ENCODE assay signal across 8 mouse cellular contexts in genomic region chr11:63132151-63132500, GRCm38 (mm10). TPM values are rescaled to one million over a fixed set of nuclear protein-coding genes. Genes with fewer than 3 reads are reported as not detected.
A peak's percentile ranks its signal among the peaks of the same experiment; 100 is the strongest.
DNase-seq lines count a peak whose midpoint lies in the region; ATAC-seq and TF ChIP-seq lines count a peak whose summit lies in the region.

No protein-coding gene starts in this region.

- ATAC-seq in embryonic facial prominence, embryonic 13.5 days (ENCODE audit: insufficient number of reproducible peaks, insufficient read depth, low FRiP score, low TSS enrichment, low read depth) = no peak
- ATAC-seq in intestine, postnatal 0 days = no peak
- ATAC-seq in neural tube, embryonic 15.5 days (ENCODE audit: low FRiP score) = peak; percentile 42

- H3K27ac ChIP-seq in embryonic facial prominence, embryonic 13.5 days = peak overlapping the region; percentile 98
- peak overlapping the region; percentile 71 for H3K27ac ChIP-seq in intestine, postnatal 0 days (ENCODE audit: low read depth, low read length)
- H3K27ac ChIP-seq in neural tube, embryonic 15.5 days (replicated peaks) = peak overlapping the region; percentile 81

- peaks cover 18% of the 10 kb centered on the region for H3K36me3 ChIP-seq in embryonic facial prominence, embryonic 13.5 days
- 0 out of 2 replicates have a peak, but pooled peaks cover 3% of the 10 kb centered on the region for H3K36me3 ChIP-seq in intestine, postnatal 0 days (ENCODE audit: control insufficient read depth, insufficient read depth)
- H3K36me3 ChIP-seq in neural tube, embryonic 15.5 days = no peaks in the 10 kb centered on the region

- H3K4me3 ChIP-seq in lung, adult 2 months (replicated peaks; ENCODE audit: extremely low read depth, low read depth, low read length) = peak overlapping the region; percentile 94
- H3K4me3 ChIP-seq in embryonic facial prominence, embryonic 13.5 days = peak overlapping the region; percentile 63
- peak overlapping the region; percentile 52 for H3K4me3 ChIP-seq in intestine, postnatal 0 days (ENCODE audit: low read depth, low read length)
- peak overlapping the region; percentile 60 for H3K4me3 ChIP-seq in neural tube, embryonic 15.5 days (replicated peaks)

- H3K9me3 ChIP-seq in embryonic facial prominence, embryonic 13.5 days = no peaks in the 10 kb centered on the region
- no peaks in the 10 kb centered on the region for H3K9me3 ChIP-seq in intestine, postnatal 0 days (ENCODE audit: control insufficient read depth)
- no peaks in the 10 kb centered on the region for H3K9me3 ChIP-seq in neural tube, embryonic 15.5 days (replicated peaks)

- TF ChIP-seq CTCF in lung, adult 2 months (IDR thresholded peaks at IDR 0.05; ENCODE audit: insufficient read depth, low read length) = no peak
- no peak for TF ChIP-seq CTCF in intestine, postnatal 0 days (IDR thresholded peaks at IDR 0.05; ENCODE audit: low read depth)

- H3K4me2 ChIP-seq in embryonic facial prominence, embryonic 13.5 days = peak overlapping the region; percentile 78
- H3K4me2 ChIP-seq in intestine, postnatal 0 days (replicated peaks; ENCODE audit: low read depth) = peak overlapping the region; percentile 75
- H3K4me2 ChIP-seq in neural tube, embryonic 15.5 days = peak overlapping the region; percentile 99

- WGBS in lung, adult 2 months = 2% methylated on average over 11 of the region's 11 CpGs
- 1% methylated on average over 11 of the region's 11 CpGs for WGBS in embryonic facial prominence, embryonic 13.5 days
- 2% methylated on average over 11 of the region's 11 CpGs for WGBS in intestine, postnatal 0 days
- 2% methylated on average over 11 of the region's 11 CpGs for WGBS in neural tube, embryonic 15.5 days

- no peak; the same call in 1 of the 2 replicates for TF ChIP-seq POLR2A in lung, adult 2 months (IDR thresholded peaks at IDR 0.05; ENCODE audit: borderline replicate concordance, extremely low read depth, low read depth, low read length)

- H3K4me1 ChIP-seq in lung, adult 2 months (ENCODE audit: control insufficient read depth, insufficient read depth, low read length) = peaks cover 19% of the 10 kb centered on the region
- peaks cover 65% of the 10 kb centered on the region for H3K4me1 ChIP-seq in embryonic facial prominence, embryonic 13.5 days
- peaks cover 11% of the 10 kb centered on the region; the same call in 1 of the 2 replicates for H3K4me1 ChIP-seq in intestine, postnatal 0 days (replicated peaks; ENCODE audit: control insufficient read depth, insufficient read depth, low read length)
- peaks cover 59% of the 10 kb centered on the region for H3K4me1 ChIP-seq in neural tube, embryonic 15.5 days

- peaks cover 58% of the 10 kb centered on the region for H3K27me3 ChIP-seq in embryonic facial prominence, embryonic 13.5 days
- peaks cover 45% of the 10 kb centered on the region for H3K27me3 ChIP-seq in intestine, postnatal 0 days (replicated peaks; ENCODE audit: control insufficient read depth, insufficient read depth, low read length)
- peaks cover 62% of the 10 kb centered on the region for H3K27me3 ChIP-seq in neural tube, embryonic 15.5 days (replicated peaks)

- no peak for DNase-seq in lung, adult 2 months
- DNase-seq in lung, postnatal 4 days = no peak
- DNase-seq in urinary bladder, postnatal 14 days (ENCODE audit: low spot score) = no peak
- no peak for DNase-seq in left cerebral cortex, adult 11 months (ENCODE audit: low spot score)
- DNase-seq in spleen, adult 18-20 months = no peak

- H3K9ac ChIP-seq in embryonic facial prominence, embryonic 13.5 days = peak overlapping the region; percentile 89
- H3K9ac ChIP-seq in intestine, postnatal 0 days (ENCODE audit: low read depth, low read length) = peak overlapping the region; percentile 54; the same call in 1 of the 2 replicates
- H3K9ac ChIP-seq in neural tube, embryonic 15.5 days (replicated peaks) = peak overlapping the region; percentile 61

RNA-seq across cellular contexts. Expression of gene Pmp22, which starts 3.3 kb away (rescaled TPM):
- polyA plus RNA-seq in lung, adult 2 months (2012; rRNA removed) = 384 and 556 TPM in 2 replicates
- 127 and 138 TPM in 2 replicates for polyA plus RNA-seq in embryonic facial prominence, embryonic 13.5 days (2015; fragmentation: Nextera tagmentation; extraction: Ambion mirVana)
- 49.1 and 54.0 TPM in 2 replicates for polyA plus RNA-seq in intestine, postnatal 0 days (2015; fragmentation: Nextera tagmentation; extraction: Ambion mirVana)
- polyA plus RNA-seq in neural tube, embryonic 15.5 days (2015; fragmentation: Nextera tagmentation; extraction: Ambion mirVana) = 43.7 and 54.5 TPM in 2 replicates
